ENCODE assay signal across 18 mouse cellular contexts in the genomic region with DNA sequence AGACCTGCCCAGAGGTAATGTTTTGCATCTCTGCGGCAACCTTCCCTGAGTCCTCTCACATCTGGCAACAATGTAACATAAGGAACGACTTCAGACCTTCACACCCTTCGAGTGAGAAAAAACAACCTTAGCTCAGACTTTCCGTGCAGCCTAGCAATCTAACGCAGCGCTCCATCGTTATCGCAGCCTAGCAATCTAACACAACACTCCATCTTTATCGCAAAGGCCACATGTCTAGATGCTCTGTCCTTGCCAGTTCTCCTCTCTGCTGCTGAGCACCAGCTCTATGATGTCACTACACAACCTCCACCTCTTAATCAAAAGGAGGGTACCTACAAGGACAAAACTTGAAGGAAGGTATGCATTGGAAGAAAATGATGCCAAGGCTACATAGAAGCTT.
"Had no signal": no experiment of that assay in that cellular context is flagged by ENCODE, and none has a peak within 500 bp of the region (broad histone marks: within the 10 kb centered on the region; RNA-seq: fewer than 3 reads in every experiment).

No protein-coding gene starts in this region.

- H3K27me3 ChIP-seq: lung, embryonic 15.5 days; midbrain, embryonic 13.5 days; midbrain, embryonic 15.5 days; neural tube, embryonic 12.5 days had no signal

- ATAC-seq: liver, postnatal 0 days; lung, postnatal 0 days; midbrain, embryonic 13.5 days; midbrain, embryonic 15.5 days had no signal

- H3K4me3 ChIP-seq: lung, embryonic 15.5 days; megakaryocyte, embryonic 14.5 days; midbrain, embryonic 13.5 days; midbrain, embryonic 15.5 days; neural tube, embryonic 12.5 days had no signal

- H3K27ac ChIP-seq: lung, embryonic 15.5 days; macrophage; midbrain, embryonic 13.5 days; midbrain, embryonic 15.5 days; neural tube, embryonic 12.5 days had no signal

- H3K4me1 ChIP-seq: lung, embryonic 15.5 days; megakaryocyte, embryonic 14.5 days had no signal

- H3K36me3 ChIP-seq: lung, embryonic 15.5 days; midbrain, embryonic 13.5 days; midbrain, embryonic 15.5 days; neural tube, embryonic 12.5 days had no signal

- H3K9ac ChIP-seq: liver, postnatal 0 days; lung, embryonic 15.5 days; midbrain, embryonic 13.5 days; midbrain, embryonic 15.5 days; neural tube, embryonic 12.5 days had no signal

- DNase-seq: liver, postnatal 0 days; lung, adult 2 months; lung, postnatal 14 days; lung, postnatal 36 days; right cerebral cortex, postnatal 25 days; right cerebral cortex, postnatal 4 days; spleen, adult 18-20 months; thymus, adult 18-20 months; thymus, postnatal 14 days; thymus, postnatal 36 days had no signal

- H3K9me3 ChIP-seq: lung, embryonic 15.5 days; midbrain, embryonic 13.5 days; midbrain, embryonic 15.5 days; neural tube, embryonic 12.5 days had no signal

- H3K4me2 ChIP-seq: lung, embryonic 15.5 days; midbrain, embryonic 11.5 days; midbrain, embryonic 13.5 days; midbrain, embryonic 15.5 days; neural tube, embryonic 12.5 days had no signal
